Mouse (Mus musculus) embryo, embryonic 11 days (tissue): ENCODE results near the gene Syngap1.
A peak's percentile ranks its signal among the peaks of the same experiment; 100 is the strongest.
"Not testable (repeated sequence)": the region's sequence is repeated elsewhere in the genome, so short reads cannot be mapped to it uniquely, and the experiment has no call there.

ENCODE experiments used
- DNase-seq: peaks from one replicate; pipeline ENCODE4 v3.0.0-alpha.2; 2015

The Syngap1 gene

DNA sequence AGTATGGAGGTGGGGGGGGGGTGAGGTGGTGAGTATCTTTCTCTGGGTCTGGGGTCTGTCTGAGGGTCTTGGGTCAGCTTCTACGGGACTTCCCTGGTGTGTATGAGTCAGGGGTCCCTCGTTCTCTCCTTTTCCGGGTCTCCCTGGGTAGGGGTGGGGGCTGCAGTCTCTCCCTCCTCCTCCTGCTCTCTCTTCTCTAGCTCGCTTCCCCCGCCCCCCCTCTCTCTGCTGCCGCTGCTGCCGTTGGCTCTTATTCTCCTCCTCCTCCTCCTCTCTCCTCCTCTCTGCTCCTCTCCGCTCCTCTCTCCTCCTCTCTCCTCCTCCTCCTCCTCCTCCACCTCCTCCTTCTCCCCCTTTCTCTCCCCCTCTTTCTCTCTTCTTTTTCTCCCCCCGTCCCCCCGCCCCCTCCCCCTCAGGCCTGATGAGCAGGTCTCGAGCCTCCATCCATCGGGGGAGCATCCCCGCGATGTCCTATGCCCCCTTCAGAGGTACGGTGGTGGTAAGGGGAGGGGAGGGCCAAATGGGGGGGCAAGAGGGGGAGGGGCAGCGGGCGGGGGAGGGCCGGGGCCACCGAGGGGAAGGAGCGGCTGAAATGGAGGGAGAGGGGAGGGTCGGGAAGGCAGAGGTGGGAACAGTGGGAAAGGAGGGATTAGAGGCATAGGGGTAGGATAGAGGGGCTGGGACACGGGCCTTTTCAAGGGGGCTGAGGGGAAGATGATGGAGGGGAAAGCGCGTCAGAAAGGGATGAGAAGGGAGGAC, at the start of gene Syngap1:
Gene Syngap1, plus strand, starts transcription at position 223 of the 759 bp plus-strand sequence.
- peak; percentile 74 for DNase-seq

DNA sequence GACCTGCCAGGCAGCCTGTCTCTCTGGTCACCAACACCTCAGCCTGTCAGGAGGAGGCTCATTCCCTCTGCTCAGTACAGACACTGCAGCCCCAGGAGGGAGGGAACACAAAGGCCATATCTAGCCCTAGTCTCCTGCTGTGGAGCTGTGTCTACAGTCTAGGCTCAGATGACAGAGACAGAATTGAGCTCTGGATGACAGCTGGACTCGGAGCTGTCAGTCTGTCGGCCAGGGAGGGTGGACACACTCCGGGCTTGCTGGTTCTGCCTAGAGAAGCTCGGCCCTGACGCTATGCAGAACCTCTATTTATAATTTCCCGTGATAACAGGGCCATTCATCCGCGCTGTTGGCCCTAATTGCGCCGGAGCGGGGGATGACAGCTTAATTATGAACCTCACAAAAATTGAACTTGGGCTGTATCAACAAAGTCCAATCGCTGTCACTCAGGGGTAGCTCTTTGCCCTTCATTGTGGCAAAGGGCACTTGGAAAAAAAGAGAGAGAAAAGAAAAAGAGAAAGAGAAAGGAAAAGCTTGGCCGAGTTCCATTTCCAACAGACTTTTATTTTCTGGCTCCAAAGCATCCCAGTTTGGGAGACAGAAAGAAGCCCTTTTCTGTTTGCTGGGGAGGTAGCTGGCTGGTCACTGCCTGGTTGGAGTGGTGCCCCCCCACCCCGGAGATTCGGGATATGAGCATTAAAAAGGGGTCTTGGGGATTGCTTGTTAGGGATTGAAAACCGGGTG, 48.2 kb upstream of the Syngap1 start:
- no peak for DNase-seq

DNA sequence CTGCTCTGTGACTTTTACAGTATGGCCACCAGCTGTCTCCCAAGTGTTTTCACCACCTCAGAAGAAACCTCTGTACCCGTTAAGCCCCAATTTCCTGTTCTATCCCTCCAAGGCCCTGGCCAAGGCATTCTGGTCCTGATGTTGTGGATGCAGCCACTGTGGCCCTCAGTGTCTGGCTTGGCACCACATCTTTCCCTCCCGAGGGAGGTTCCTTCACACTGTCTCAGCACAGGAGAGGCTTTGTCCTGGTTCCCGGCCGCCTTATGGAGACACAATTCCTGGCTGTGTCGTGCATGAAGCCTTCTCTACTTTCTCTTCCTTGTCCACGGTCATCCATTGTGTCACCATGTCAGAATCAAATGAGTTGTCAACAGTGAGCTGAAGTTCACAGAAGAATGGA, 47.6 kb upstream of the Syngap1 start:
- no peak for DNase-seq

DNA sequence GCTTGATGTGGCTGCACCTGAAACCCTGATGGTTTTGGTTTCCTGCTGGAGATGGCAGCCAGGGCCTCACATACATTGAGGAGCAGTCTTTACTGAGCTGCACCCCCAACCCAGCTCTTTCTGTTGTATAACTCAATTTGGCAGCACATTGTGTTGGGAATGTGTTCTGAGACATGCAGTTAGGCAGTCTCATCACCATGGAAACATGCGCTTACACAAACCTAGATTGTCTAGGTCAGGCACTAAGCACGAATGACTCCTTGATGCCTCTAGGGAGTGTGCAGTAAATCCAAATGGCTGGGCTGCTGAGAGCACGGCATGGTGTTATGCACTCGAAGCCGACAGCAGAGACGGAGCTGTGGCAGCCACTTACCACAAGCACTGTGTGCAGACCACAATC, 46.7 kb upstream of the Syngap1 start:
- DNase-seq: no peak

DNA sequence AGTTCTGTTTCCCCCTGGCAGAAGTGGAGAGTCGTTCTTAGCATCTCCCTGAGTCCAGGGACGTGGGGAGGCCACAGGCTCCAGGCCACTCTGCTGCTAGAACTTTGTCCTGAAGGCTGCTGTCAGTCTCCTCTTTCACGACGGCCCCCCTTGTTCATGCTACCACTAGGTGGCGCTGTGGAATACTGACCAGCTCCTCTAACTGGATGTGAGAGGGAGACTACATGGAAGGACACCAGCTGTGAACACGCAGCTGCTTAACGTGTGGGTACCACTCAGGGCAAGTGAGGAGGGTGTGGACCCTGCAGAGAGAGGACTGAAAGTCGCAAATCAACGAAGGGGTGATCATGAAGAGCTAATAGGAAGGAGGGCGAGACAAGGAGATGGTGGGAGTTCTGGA, 45.5 kb upstream of the Syngap1 start:
- DNase-seq: peak; percentile 82

DNA sequence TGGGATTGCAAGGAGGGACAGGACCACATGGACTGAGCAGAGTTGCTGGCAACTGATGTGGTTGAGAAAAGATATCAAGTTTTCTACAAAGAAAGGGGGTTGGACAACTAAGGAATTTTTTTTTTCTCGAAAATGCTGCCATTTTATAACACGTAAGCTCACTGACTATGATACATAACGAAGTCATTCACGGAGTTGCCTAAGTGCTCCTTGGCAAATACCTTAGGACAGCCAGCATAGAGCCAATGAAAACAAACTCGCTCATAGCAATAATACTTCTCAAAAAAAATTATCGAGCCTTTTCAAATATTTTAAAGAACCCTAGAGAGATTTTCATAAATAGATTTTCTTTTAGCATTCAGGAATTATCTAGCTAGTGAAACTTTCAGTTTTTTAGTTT, 40.1 kb upstream of the Syngap1 start:
- DNase-seq: no peak

DNA sequence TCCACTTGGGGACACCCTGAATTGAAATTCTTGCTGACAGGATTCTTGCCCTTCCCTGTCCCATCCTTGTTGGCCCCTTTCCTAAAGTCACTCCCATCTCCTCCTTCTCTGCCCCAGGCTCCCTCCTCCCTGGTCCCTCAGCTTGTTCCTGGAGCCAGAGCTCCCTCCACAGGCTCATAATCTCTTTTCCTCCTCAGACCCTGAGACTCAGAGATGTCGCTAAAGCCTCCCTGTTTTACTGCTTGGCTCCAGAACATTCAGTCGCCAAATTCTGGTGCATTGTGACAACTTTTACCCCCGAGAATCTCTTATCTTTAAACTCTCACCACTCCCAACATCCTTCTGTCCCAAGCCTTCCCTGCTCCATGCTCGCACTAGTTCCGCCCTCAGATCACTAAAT, 36.7 kb upstream of the Syngap1 start:
- no peak for DNase-seq

DNA sequence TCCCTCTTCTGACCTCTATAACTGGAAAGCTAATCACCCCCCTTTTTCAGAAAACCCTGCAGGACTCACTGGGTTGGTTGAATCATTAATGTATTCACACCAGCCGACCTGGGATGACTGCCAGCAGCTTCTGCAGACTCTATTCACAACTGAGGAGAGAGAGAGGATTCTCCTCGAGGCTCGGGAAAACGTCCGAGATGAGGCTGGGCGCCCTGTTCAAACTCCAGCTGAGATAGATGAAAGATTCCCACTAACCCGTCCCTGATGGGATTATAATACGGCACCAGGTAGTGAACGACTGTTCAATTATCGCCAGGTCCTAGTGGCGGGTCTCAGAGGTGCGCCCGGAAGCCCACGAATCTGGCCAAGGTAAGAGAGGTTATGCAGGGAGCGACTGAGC, 33.5 kb upstream of the Syngap1 start:
- not testable (repeated sequence) for DNase-seq

DNA sequence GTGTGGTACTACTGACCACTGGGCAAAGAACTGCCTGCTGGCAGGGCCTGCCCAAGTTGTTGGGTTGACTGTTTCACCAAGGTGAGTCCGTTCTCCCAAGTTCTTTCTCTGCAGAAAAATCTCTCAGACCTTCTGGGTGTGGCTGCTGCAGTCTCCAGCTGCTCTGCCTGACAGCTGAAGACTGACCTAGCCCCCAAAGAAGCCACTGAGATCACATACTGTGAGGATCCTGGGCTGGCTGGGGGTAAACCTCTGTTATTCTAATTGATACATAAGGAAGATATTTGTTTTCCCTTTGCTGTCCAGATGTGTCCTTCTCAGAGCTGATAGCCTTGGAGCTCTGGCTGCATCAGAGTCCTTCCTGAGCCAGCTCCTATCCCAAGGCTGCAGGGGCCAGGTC, 25.8 kb upstream of the Syngap1 start:
- DNase-seq: no peak

DNA sequence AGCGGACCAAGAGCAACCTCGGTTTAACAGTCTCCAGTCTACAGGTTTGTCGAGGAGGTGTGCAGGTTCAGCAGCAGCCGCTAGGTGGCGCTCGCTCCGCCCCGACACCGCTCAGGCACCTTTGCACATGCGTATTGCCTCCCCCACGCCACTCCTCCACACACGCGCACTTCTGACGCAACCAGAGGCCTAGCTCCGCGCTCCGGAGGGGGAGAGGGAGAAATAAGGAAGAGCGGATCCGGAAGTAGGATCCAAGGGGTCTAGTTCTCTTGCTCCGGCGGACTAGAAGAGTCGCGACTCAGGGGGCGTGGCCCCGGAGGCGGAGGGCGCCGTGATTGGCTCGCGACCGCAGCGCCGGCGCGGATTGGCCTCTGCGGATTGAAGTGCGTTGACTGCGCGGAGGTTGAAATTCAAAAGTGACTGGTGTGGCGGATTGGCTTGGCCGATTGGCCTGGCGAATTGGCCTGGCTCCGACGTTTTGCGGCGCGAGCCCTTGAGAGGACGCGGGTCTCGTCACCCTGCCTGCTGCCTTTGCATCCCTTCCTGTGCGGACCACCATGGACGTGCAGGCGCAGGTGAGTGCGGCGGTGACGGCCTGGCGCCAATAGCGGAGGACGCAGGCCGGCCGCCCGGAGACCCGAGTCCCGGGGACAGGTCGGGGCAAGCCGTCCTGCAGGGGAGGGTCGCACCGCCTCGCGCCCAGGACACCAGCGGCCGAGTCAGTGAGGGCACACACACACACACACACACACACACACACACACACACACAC, 24.2 kb upstream of the Syngap1 start, which contains the start of gene Kifc5b:
Gene Kifc5b, plus strand, starts transcription at position 381 of the 772 bp plus-strand sequence.
- DNase-seq: peak; percentile 98

DNA sequence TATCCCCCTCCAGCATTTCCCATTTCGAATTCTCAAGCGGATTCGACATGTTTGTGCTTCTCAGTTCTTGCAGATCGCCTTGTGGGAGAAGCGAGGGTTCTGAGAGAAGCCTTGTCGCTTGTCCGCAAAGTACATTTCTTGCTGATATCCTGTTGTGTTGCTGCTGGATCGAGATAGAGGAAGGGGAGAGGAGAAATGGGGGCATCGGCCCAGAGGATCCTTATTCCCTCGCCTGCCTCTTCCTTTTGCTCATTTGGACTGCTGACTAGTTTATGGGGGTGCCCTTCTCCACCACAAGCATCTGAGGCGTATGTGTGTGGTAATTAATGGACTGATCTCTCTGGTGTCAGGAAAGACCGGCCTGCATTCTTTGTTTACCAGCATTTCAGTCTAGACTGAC, 23.5 kb upstream of the Syngap1 start:
- peak; percentile 9 for DNase-seq

DNA sequence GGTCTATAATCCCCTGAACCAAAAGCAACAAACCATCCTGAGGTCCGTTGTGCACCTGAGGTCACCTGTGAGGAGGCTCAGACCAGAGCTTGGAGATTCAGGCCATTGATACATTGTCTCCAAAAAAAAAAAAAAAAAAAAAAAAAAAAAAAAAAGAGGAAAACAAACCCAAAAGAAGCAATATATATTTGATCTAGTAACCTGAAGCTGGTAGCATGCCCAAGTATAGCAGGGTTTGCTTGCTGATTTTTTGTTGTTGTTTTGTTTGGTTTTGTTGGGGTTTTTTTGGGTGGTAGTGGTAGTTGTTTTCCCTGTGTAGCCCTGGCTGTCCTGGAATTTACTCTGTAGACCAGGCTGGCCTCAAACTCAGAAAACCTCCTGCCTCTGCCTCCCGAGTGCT, 22.7 kb upstream of the Syngap1 start:
- no peak for DNase-seq

DNA sequence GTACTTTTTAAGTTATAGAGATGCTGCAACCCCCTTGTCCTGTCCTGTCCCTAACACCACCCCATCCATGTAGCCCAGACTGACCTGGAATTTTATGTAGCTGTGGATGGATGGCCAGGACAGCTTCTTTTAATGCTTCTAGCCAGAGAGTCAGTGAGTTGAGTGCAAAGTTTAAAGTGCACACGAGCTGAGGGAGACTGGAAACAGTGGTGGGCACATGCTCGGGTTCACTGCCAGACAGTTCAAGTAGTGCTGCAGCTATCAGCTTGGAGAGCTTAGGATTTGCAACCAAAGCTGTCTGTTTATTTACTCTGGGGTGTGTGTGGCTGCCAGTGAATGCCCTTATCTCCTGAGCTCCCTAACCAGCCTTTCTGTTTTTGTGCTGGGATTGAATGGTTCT, 21.5 kb upstream of the Syngap1 start:
- DNase-seq: not testable (repeated sequence)

DNA sequence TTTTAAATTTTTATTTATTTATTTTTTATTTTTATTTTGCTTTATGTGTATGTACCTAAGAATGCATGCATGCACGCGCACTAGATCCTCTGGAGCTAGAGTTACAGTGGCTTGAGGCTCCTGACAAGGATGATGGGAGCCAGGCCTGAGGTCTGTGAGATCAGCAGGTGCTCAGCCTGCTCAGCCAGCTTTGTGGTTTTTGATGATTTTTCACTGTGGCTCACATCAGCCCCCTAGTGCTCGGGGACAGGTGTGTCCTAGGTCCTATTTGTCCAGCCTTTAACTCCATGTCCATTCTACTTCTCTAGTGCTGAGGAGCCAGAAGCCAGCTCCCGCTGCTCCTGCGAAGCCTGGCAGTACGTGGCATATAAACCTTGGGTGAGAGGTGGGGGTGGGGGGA, 18.7 kb upstream of the Syngap1 start:
- not testable (repeated sequence) for DNase-seq

DNA sequence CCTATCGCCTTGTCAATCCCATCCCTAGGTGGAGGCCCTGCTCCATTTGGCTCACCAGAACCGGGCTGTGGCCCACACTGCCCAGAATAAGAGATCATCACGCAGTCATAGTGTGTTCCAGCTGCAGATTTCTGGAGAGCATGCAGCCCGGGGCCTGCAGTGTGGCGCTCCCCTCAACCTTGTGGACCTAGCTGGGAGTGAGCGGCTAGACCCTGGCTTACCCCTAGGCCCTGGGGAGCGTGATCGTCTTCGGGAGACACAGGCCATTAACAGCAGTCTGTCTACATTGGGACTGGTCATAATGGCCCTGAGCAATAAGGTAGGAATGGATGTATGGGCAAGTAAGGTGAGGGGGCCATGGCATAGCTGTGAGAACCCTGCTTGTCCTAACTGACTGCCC, 15.6 kb upstream of the Syngap1 start:
- not testable (repeated sequence) for DNase-seq

DNA sequence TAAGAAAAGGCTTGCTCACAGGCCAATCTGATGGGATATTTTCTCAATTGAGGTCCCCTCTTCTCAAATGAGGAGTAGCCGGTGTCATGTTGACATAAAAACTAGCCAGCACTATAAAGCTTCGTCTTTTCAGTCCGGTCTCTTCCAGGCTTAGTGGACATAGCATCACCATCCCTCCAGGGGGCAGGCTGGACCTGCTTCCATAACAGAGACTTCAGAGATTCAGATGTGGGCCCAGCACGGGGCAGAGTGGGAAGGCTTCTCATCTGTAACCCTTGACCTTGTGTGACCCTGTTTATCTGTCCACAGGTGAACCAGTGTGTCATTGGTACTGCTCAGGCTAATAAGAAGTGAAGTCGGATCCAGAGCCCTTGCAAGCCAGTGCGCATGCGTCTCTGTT, 9.3 kb upstream of the Syngap1 start:
- peak; percentile 67 for DNase-seq

DNA sequence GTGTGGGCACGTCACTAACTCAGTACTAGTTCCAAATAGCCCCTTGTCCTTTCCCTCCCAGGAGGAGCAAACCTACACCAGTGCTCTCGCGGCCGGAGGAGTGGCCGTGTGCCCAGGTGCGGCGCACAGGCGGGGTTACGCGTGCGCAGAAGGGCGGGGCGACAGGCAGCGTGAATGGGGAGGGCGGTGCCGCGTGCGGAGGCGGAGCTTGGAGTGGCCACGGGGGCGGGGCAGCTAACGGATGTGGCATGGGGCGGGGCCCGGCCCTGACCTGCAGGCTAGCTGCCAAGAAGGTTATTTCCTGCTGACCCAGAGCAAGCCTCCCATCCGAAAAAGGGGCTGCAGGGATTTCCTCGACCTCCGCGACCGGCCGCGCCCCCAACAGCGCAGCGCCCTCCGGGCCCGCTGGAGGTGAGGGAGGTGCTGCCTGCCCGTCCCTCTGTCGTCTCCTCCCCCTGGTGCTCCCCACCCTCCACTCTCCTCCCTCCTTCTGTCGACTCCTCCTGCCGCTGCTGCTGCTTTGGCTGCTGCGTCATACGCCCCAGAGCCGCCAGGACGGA, 8.1 kb upstream of the Syngap1 start, which contains the start of gene Phf1:
Gene Phf1, plus strand, starts transcription at position 214 of the 560 bp plus-strand sequence.
- peak; percentile 96 for DNase-seq

DNA sequence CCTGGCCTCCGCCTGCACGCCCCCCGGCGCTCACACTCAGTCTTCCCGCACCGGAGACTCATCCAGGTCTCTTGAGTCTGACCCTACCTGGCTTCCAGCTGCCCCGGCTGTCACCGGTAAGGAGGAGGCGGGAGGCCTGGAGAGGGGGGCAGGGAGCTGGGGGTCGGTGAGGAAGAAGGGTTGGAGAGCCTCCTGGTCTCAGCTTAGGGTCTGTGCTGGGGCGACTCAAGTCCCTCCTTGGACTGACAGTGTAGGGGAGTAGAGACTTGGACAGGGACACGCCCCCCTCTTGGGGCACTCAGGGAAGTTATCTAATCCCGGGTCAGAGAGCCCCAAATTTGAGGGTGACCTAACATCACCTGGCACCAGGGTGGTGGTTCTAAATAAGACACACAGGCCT, 7.6 kb upstream of the Syngap1 start:
- no peak for DNase-seq

DNA sequence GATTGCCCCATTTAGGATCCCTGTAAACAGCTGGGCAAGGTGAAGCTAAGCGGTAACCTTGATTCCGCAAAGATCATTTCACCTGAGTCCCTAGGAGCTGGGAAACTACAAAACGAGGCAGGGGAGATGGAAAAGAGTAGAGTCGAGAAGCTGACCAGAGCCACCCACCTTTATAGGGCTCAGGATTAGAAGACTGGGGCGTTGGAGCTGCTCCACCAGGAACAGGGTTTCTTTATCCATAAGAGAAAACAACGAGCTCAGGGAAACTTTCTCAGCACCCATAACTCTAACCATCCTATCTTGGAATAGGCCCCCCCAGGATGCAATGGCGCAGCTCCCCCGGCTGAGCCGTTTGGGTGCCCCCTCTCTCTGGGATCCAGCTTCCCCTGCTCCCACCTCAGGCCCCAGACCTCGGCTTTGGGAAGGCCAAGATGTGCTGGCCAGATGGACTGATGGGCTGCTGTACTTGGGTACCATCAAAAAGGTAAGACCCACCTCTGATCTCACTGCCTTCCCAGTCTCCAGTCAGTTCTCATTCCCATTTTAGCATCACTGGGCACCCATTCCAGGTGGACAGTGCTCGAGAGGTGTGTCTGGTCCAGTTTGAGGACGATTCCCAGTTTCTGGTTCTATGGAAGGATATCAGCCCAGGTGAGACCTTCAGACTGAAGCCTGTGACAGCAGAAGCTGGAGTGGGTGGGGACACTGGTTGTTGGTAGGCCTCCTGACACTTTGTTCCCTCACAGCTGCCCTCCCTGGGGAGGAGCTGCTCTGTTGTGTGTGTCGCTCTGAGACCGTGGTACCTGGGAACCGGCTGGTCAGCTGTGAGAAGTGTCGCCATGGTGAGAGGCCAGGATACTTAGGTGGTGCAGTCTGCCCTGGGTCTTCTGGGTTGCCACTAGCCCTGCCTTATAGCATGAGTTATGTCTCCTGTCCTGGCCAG, 6.9 kb upstream of the Syngap1 start:
- DNase-seq: no peak

DNA sequence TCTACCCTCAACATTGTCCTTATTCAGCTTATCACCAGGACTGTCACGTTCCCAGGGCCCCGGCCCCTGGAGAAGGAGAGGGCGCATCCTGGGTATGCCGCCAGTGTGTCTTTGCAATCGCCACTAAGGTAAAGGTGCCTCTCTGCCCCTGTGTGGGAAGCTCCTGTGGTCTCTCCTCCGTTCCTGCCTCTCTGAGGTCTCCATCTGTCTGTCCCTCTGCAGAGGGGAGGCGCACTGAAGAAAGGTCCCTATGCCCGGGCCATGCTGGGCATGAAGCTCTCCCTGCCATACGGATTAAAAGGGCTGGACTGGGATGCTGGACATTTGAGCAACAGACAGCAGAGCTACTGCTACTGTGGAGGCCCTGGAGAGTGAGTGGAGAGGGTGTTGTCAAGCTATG, 6.0 kb upstream of the Syngap1 start:
- no peak for DNase-seq

DNA sequence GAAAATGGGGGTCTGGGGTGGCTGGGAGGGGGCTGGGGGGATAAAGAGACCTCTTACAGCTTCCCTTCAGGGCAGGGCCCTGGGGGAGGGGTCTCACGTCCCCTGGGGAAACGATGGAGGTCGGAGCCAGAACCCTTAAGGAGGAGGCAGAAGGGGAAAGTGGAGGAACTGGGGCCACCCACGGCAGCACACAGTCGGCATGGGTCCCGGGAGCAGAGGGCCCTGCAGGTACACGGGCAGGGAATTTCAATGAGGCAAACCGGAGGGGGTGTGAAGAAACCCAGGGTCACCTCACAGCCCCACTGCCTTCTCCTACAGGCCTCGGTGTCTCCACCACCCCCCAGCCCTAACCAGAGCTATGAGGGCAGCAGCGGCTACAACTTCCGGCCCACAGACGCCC, 4.6 kb upstream of the Syngap1 start:
- DNase-seq: no peak
